Mouse (Mus musculus) lung, adult 2 months (tissue): ENCODE data around the gene Tnfrsf26. TPM values are rescaled to one million over a fixed set of nuclear protein-coding genes. Genes with fewer than 3 reads are reported as not detected.

Experiments used
- DNase-seq: peaks from one replicate; pipeline ENCODE4 v3.0.0; 2022
- H3K4me1 ChIP-seq: fragments of 200-500 bp; 2 replicates; pipeline ENCODE4 v1.6.1; 2011; ENCODE audit warnings: low read length; ENCODE audit not compliant: control insufficient read depth, insufficient read depth
- H3K4me3 ChIP-seq: fragments of 200-500 bp; replicated peaks from 2 replicates; pipeline ENCODE3; 2011; ENCODE audit warnings: low read depth, mild to moderate bottlenecking, control low read depth, low read length; ENCODE audit errors: extremely low read depth
- CTCF ChIP-seq: fragments of 200-500 bp; IDR thresholded peaks from 2 replicates; pipeline ENCODE4 v1.5.1; 2011; ENCODE audit warnings: mild to moderate bottlenecking, low read length, control low read depth; ENCODE audit not compliant: insufficient read depth
- POLR2A ChIP-seq: fragments of 200-500 bp; IDR thresholded peaks from 2 replicates; pipeline ENCODE4 v1.6.1; 2011; ENCODE audit warnings: low read depth, mild to moderate bottlenecking, control low read depth, low read length, borderline replicate concordance; ENCODE audit errors: extremely low read depth
- WGBS: fragments of 180-500 bp; shearing (Covaris S2); methylation state at CpG from one replicate; pipeline ENCODE4 v1.1.7; 2018; 5-methylcytosine and 5-hydroxymethylcytosine counted together
- polyA plus RNA-seq: library from polyadenylated mRNA; depleted of rRNA; stranded (reverse); fragments of >200 nt; gene quantifications from 2 replicates; pipeline ENCODE4 v1.2.3, GENCODE M21; 2012

Gene Tnfrsf26
- polyA plus RNA-seq, 1 experiment, result 1.8 TPM

DNA sequence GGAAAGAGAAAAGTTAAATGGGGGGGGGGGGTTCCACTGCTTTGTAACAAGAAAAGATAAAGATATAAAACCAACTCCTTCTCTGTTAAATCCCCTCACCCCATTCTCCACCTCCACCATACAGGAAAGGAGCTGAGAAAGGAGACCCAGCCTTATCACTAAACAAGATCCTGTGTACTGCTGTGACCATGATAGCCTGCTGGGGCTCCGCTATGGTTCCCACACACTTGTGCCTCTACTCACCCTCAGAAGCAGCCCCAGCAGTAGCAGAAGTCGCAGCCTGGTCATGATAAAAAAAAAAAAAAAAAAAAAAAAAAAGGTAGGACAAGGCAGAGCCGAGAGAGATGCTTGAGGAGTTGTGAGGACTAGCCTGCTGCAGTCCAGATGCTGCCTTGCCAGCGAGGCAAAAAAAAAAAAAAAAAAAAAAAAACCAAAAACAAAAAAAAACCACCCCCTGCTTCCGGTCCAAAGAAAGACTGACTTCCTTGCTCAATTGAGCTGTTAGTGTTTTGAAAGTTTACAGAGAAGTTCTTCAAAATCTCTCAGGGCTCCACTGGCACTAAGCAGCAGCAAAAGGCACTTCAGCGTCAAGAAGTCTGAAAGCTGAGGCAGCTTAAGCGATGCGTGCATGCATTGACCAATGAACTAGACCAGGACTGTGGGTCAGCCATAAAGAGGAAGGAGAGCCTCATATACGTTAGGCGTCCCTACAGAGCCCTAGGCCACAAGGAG lies 801 bp downstream of the Tnfrsf26 start:
- WGBS, result 34% methylated on average over 10 of the region's 10 CpGs
- peak; percentile 11 for DNase-seq
- TF ChIP-seq POLR2A (no peak), CTCF (no peak)
- H3K4me3 ChIP-seq, result no peak overlapping the region
- H3K4me1 ChIP-seq, result no peaks in the 10 kb centered on the region; the same call in 1 of the 2 replicates

- WGBS, result 62% methylated on average over 2 of the region's 2 CpGs
- DNase-seq, result no peak
- H3K4me3 ChIP-seq, result no peak overlapping the region
- TF ChIP-seq CTCF, result no peak
- TF ChIP-seq POLR2A, result no peak
- no peaks in the 10 kb centered on the region; the same call in 1 of the 2 replicates for H3K4me1 ChIP-seq
Observed at GRCm38 (mm10) chr7:143626178-143626577, 2.3 kb downstream of the Tnfrsf26 start.

- Histone ChIP-seq H3K4me1 (no peaks in the 10 kb centered on the region; the same call in 1 of the 2 replicates), H3K4me3 (no peak overlapping the region)
- DNase-seq, result no peak
- WGBS, result 54% methylated on average over 5 of the region's 5 CpGs
- TF ChIP-seq CTCF, result no peak
- TF ChIP-seq POLR2A, result no peak
Observed at GRCm38 (mm10) chr7:143625151-143625550, 3.4 kb downstream of the Tnfrsf26 start.

GRCm38 (mm10) chr7:143624561-143624960 lies 4.0 kb downstream of the Tnfrsf26 start:
- DNase-seq, result no peak
- no peaks in the 10 kb centered on the region; the same call in 1 of the 2 replicates for H3K4me1 ChIP-seq
- H3K4me3 ChIP-seq, result no peak overlapping the region
- TF ChIP-seq POLR2A (no peak), CTCF (no peak)
- WGBS, result 41% methylated on average over 3 of the region's 3 CpGs

GRCm38 (mm10) chr7:143620951-143621350 lies 7.6 kb downstream of the Tnfrsf26 start:
- Histone ChIP-seq H3K4me3 (no peak overlapping the region), H3K4me1 (no peaks in the 10 kb centered on the region)
- no peak for DNase-seq
- 34% methylated on average over 1 of the region's 1 CpGs for WGBS
- TF ChIP-seq CTCF, result no peak
- no peak for TF ChIP-seq POLR2A

DNA sequence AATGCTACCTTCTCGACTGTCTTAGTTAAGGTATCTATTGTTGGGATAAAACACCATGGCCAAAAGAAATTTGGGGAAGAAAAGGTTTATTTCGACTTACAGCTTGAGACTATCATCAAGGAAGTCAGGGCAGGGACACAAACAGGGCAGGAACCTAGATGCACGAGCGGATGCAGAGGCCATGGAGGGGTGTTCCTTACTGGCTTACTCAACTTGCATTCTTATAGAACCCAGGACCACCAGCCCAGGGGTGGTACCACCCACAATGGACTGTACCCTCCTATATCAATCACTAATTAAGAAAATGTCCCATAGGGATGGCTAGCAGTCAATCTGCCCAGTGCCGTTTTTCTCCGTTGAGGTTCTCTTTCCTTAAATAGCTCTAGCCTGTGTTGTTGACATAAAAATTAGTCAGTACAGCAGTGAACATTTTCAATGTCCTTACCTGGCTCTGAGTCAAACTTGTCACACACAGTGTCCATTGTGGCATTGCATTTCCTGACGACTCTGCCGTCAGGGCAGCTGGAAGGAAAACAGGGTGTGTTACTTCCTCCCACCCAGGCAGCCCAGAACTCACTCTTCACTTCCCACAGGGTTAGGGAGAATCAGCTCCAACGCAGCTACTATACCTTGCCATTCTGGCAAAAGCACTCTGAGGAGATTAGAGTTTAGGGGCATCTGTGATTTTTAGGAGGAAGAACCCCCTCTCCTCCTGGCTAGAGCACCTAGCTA lies 14.0 kb downstream of the Tnfrsf26 start:
- Histone ChIP-seq H3K4me1 (0 out of 2 replicates have a peak, but pooled peaks cover 3% of the 10 kb centered on the region), H3K4me3 (no peak overlapping the region)
- no peak for DNase-seq
- 19% methylated on average over 9 of the region's 9 CpGs for WGBS
- no peak; the same call in 1 of the 2 replicates for TF ChIP-seq POLR2A
- TF ChIP-seq CTCF, result no peak

DNA sequence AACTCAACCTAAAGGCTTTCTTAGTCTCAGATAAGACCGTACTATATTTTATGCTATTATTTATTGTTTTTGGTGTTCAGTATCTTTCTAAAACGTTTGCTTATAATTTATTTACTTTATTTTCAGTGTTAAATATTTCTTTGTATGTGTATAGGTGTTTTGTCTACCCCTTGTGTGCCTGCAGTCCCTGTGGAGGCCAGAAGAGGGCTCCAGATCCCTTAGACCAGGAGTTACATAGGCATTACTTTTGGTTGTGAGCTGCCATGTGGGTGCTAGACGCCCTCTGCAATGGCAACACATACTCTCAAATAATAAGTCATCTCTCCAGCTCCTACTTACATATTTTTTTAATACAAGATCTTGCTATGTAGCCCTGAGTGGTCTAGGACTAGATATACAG lies 16.3 kb downstream of the Tnfrsf26 start:
- DNase-seq, result no peak
- WGBS, result 67% methylated on average over 3 of the region's 3 CpGs
- Histone ChIP-seq H3K4me1 (peaks cover 3% of the 10 kb centered on the region; the same call in 1 of the 2 replicates), H3K4me3 (no peak overlapping the region)
- TF ChIP-seq POLR2A (no peak), CTCF (peak; percentile 45; the same call in 1 of the 2 replicates)

- 56% methylated on average over 3 of the region's 3 CpGs for WGBS
- DNase-seq, result no peak
- TF ChIP-seq CTCF (no peak), POLR2A (no peak)
- Histone ChIP-seq H3K4me3 (no peak overlapping the region), H3K4me1 (no peaks in the 10 kb centered on the region; the same call in 1 of the 2 replicates)
Observed at GRCm38 (mm10) chr7:143605321-143605720, 23.2 kb downstream of the Tnfrsf26 start.

- Histone ChIP-seq H3K4me3 (no peak overlapping the region), H3K4me1 (no peaks in the 10 kb centered on the region; the same call in 1 of the 2 replicates)
- DNase-seq, result no peak
- no peak for TF ChIP-seq POLR2A
- no peak for TF ChIP-seq CTCF
- WGBS, result 52% methylated on average over 2 of the region's 2 CpGs
Observed at GRCm38 (mm10) chr7:143604889-143605288, 23.6 kb downstream of the Tnfrsf26 start.
